Mouse (Mus musculus) lung, postnatal 25 days (tissue): ENCODE measurements around the gene Atp9a.

Experiments
- DNase-seq: peaks from one replicate; pipeline ENCODE4 v3.0.0; 2022; ENCODE audit warnings: low spot score

The Atp9a gene

GRCm38 (mm10) chr2:168681531-168681930 lies 60.7 kb downstream of the Atp9a start:
- DNase-seq, result no peak

GRCm38 (mm10) chr2:168679381-168680199 lies 62.6 kb downstream of the Atp9a start:
- no peak for DNase-seq

GRCm38 (mm10) chr2:168678662-168679294 lies 63.4 kb downstream of the Atp9a start:
- no peak for DNase-seq

GRCm38 (mm10) chr2:168677650-168678049 lies 64.6 kb downstream of the Atp9a start:
- DNase-seq, result no peak

- no peak for DNase-seq
Measured at GRCm38 (mm10) chr2:168671724-168672123, 70.5 kb downstream of the Atp9a start.

GRCm38 (mm10) chr2:168670241-168670640 lies 72.0 kb downstream of the Atp9a start:
- DNase-seq, result no peak

- no peak for DNase-seq
Measured at GRCm38 (mm10) chr2:168669762-168670161, 72.4 kb downstream of the Atp9a start.

GRCm38 (mm10) chr2:168667745-168668144 lies 74.5 kb downstream of the Atp9a start:
- DNase-seq, result no peak

GRCm38 (mm10) chr2:168665680-168666079 lies 76.5 kb downstream of the Atp9a start:
- no peak for DNase-seq

- DNase-seq, result no peak
Measured at GRCm38 (mm10) chr2:168663716-168664115, 78.5 kb downstream of the Atp9a start.

- no peak for DNase-seq
Measured at GRCm38 (mm10) chr2:168663216-168663615, 79.0 kb downstream of the Atp9a start.

GRCm38 (mm10) chr2:168661802-168662201 lies 80.4 kb downstream of the Atp9a start:
- no peak for DNase-seq

- no peak for DNase-seq
Measured at GRCm38 (mm10) chr2:168660344-168660743, 81.9 kb downstream of the Atp9a start.

GRCm38 (mm10) chr2:168658551-168658950 lies 83.7 kb downstream of the Atp9a start:
- DNase-seq, result no peak

- DNase-seq, result peak; percentile 40
Measured at GRCm38 (mm10) chr2:168656569-168657308, 85.5 kb downstream of the Atp9a start.

GRCm38 (mm10) chr2:168654983-168655669 lies 87.1 kb downstream of the Atp9a start:
- DNase-seq, result no peak

GRCm38 (mm10) chr2:168654482-168654881 lies 87.7 kb downstream of the Atp9a start:
- no peak for DNase-seq

- no peak for DNase-seq
Measured at GRCm38 (mm10) chr2:168651757-168652156, 90.5 kb downstream of the Atp9a start.

- DNase-seq, result no peak
Measured at GRCm38 (mm10) chr2:168648171-168648570, 94.0 kb downstream of the Atp9a start.

- no peak for DNase-seq
Measured at GRCm38 (mm10) chr2:168644855-168645254, 97.4 kb downstream of the Atp9a start.

GRCm38 (mm10) chr2:168643524-168644177 lies 98.6 kb downstream of the Atp9a start:
- DNase-seq, result no peak

- no peak for DNase-seq
Measured at GRCm38 (mm10) chr2:168642187-168642586, 100.0 kb downstream of the Atp9a start.
